Mouse (Mus musculus) limb, embryonic 13.5 days (tissue): ENCODE results near the gene Hoxc5. TPM values are rescaled to one million over a fixed set of nuclear protein-coding genes. Genes with fewer than 3 reads are reported as not detected.

ENCODE experiments used
- ATAC-seq: fragments of 200-750 bp; cut with Nextera tagmentation; 2 replicates; pipeline ENCODE4 v1.8.0; 2017; ENCODE audit warnings: low read depth, moderate number of reproducible peaks, moderate TSS enrichment; ENCODE audit not compliant: low FRiP score
- H3K27ac ChIP-seq: fragments of 300-500 bp; sonication (generic); 2 replicates; pipeline ENCODE4 v1.5.1; 2015; ENCODE audit warnings: inconsistent platforms, mild to moderate bottlenecking, moderate library complexity
- H3K27me3 ChIP-seq: fragments of 300-500 bp; sonication (generic); 2 replicates; pipeline ENCODE4 v1.6.1; 2015; ENCODE audit warnings: mild to moderate bottlenecking, inconsistent platforms
- H3K36me3 ChIP-seq: fragments of 300-500 bp; sonication (generic); 2 replicates; pipeline ENCODE4 v1.6.1; 2015; ENCODE audit warnings: inconsistent platforms, mild to moderate bottlenecking, moderate library complexity
- H3K4me1 ChIP-seq: fragments of 300-500 bp; sonication (generic); 2 replicates; pipeline ENCODE4 v1.6.1; 2015; ENCODE audit warnings: inconsistent platforms
- H3K4me2 ChIP-seq: fragments of 300-500 bp; sonication (generic); replicated peaks from 2 replicates; pipeline ENCODE4 v1.6.1; 2015; ENCODE audit warnings: inconsistent platforms, mild to moderate bottlenecking, moderate library complexity
- H3K4me3 ChIP-seq: fragments of 300-500 bp; sonication (generic); 2 replicates; pipeline ENCODE4 v1.5.1; 2015; ENCODE audit warnings: moderate library complexity, mild to moderate bottlenecking, inconsistent platforms
- H3K9ac ChIP-seq: fragments of 300-500 bp; sonication (generic); 2 replicates; pipeline ENCODE4 v1.6.1; 2015; ENCODE audit warnings: mild to moderate bottlenecking, inconsistent platforms
- H3K9me3 ChIP-seq: fragments of 300-500 bp; sonication (generic); 2 replicates; pipeline ENCODE4 v1.6.1; 2016; ENCODE audit warnings: inconsistent platforms
- WGBS: fragments of 180-500 bp; shearing (Covaris S2); methylation state at CpG from one replicate; pipeline ENCODE4 v1.1.7; 2015; 5-methylcytosine and 5-hydroxymethylcytosine counted together
- microRNA counts: library from miRNA; unstranded; fragments of <30 nt; microRNA quantifications from one replicate; lab custom pipeline; 2016
- microRNA-seq: library from miRNA; unstranded; fragments of <30 nt; microRNA quantifications from one replicate; pipeline ENCODE4, GENCODE M21; 2016
- polyA plus RNA-seq: library from polyadenylated mRNA; unstranded; fragments of >200 nt; fragmentation: Nextera tagmentation; extraction: Ambion mirVana; gene quantifications from 2 replicates; pipeline ENCODE4 v1.2.1, GENCODE M21; 2015

The Hoxc5 gene
- polyA plus RNA-seq, 1 experiment from 2014 or later: 5.2 TPM

DNA sequence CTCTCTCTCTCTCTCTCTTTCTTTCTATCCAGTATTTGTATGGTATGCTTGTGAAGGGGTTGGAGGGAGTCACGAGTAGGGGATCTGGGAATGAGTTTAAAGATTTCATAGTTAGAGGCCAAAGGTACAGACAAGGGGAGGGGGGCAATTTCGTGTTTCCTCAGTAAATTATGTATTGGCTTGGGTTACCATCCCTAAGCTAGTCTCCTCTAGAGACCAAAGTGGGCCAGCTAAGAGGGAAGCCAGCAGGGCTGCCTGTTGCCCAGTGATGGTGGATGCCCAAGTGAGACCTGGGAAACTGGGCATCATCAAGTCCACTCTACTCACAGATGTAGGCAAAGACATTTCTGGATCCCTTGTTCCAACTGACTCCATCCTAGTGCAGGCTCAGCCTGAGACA, 94.7 kb downstream of the Hoxc5 start:
- H3K36me3 ChIP-seq: no peaks in the 10 kb centered on the region
- H3K9me3 ChIP-seq: no peaks in the 10 kb centered on the region
- H3K4me1 ChIP-seq: peaks cover 26% of the 10 kb centered on the region
- H3K27me3 ChIP-seq: peaks cover 95% of the 10 kb centered on the region
- ATAC-seq: no peak
- 13% methylated on average over 2 of the region's 2 CpGs for WGBS
- H3K27ac ChIP-seq: no peak overlapping the region
- no peak overlapping the region for H3K4me3 ChIP-seq
- no peak overlapping the region for H3K4me2 ChIP-seq
- H3K9ac ChIP-seq: no peak overlapping the region

DNA sequence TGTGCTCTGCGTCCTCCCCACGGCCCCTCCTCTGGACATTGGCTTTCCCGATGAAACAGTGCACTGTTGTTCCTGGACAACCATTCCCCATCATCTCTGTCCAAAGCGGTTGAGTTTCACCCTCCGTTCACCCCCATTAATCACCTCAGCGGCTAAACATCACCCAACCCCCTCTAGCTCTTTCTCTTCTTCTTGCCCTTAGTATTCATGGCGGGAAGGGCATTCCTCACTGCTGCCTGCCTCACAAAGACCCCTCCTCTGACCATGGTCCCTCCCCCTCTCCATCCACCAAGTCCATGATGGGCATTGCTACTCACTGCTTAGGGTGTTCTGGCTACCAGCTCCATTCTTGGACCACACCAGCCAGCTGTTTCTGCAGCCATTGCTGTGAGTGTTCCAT, 98.4 kb downstream of the Hoxc5 start:
- Histone ChIP-seq H3K27ac (no peak overlapping the region), H3K9me3 (no peaks in the 10 kb centered on the region), H3K27me3 (peaks cover 99% of the 10 kb centered on the region), H3K9ac (no peak overlapping the region), H3K36me3 (no peaks in the 10 kb centered on the region), H3K4me2 (no peak overlapping the region), H3K4me3 (no peak overlapping the region), H3K4me1 (peaks cover 20% of the 10 kb centered on the region)
- ATAC-seq: no peak
- WGBS: 11% methylated on average over 7 of the region's 7 CpGs

MicroRNAs within 50 kb of the gene (microRNA counts, 519-probe panel; counts per million panel counts)
- 1,929 counts per million, percentile 23 among the panel's probes with 10 or more counts for microRNA mmu-miR-615-3p (lab: Ali Mortazavi, UCI)
- microRNA mmu-miR-615-5p (lab: Ali Mortazavi, UCI): not detected

Small RNA genes within 50 kb of the gene (microRNA-seq; reads per million reads assigned to microRNA genes)
- gene Mir196a-2 (918 reads per million, percentile 74 among the genes with 10 or more reads in this experiment), gene Mir615 (1,601 reads per million, percentile 79 among the genes with 10 or more reads in this experiment)

Other genes starting within 250 kb of the Hoxc5 start
- gene Calcoco1, start 245.3 kb upstream of the Hoxc5 start, polyA plus RNA-seq: 57.7 and 58.3 TPM in 2 replicates
- 2.9 and 3.8 TPM in 2 replicates for gene Hoxc13, start 46.3 kb upstream of the Hoxc5 start, polyA plus RNA-seq
- gene Hoxc12, start 30.7 kb upstream of the Hoxc5 start, polyA plus RNA-seq: 2.8 and 3.1 TPM in 2 replicates
- 2.1 and 2.6 TPM in 2 replicates for gene Hoxc11, start 13.0 kb upstream of the Hoxc5 start, polyA plus RNA-seq
- 11.0 and 11.3 TPM in 2 replicates for gene Hoxc10, start 647 bp upstream of the Hoxc5 start, polyA plus RNA-seq
- 1.7 and 2.1 TPM in 2 replicates for gene Hoxc9, start 9.0 kb downstream of the Hoxc5 start, polyA plus RNA-seq
- gene Hoxc8, start 23.2 kb downstream of the Hoxc5 start, polyA plus RNA-seq: 2.7 and 3.0 TPM in 2 replicates
- 2.5 and 2.8 TPM in 2 replicates for gene Hoxc6, start 30.8 kb downstream of the Hoxc5 start, polyA plus RNA-seq
- gene Hoxc4, start 51.5 kb downstream of the Hoxc5 start, polyA plus RNA-seq: 4.8 and 4.9 TPM in 2 replicates
- 15.6 and 16.7 TPM in 2 replicates for gene Smug1, start 199.6 kb downstream of the Hoxc5 start, polyA plus RNA-seq